Mouse (Mus musculus) neural tube, embryonic 13.5 days (tissue): ENCODE measurements around the gene Sh2b2. TPM values are rescaled to one million over a fixed set of nuclear protein-coding genes. Genes with fewer than 3 reads are reported as not detected.
"Not testable (repeated sequence)": the region's sequence is repeated elsewhere in the genome, so short reads cannot be mapped to it uniquely, and the experiment has no call there.

Experiments used
- ATAC-seq: fragments of 200-750 bp; cut with Nextera tagmentation; 2 replicates; pipeline ENCODE4 v1.8.0; 2017; ENCODE audit warnings: low read depth, mild to moderate bottlenecking, moderate TSS enrichment, moderate library complexity
- H3K27ac ChIP-seq: fragments of 300-500 bp; sonication (generic); replicated peaks from 2 replicates; pipeline ENCODE4 v1.5.1; 2015; ENCODE audit warnings: moderate library complexity, mild to moderate bottlenecking, inconsistent platforms
- H3K27me3 ChIP-seq: fragments of 300-500 bp; sonication (generic); 2 replicates; pipeline ENCODE4 v1.6.1; 2015; ENCODE audit warnings: mild to moderate bottlenecking, inconsistent platforms
- H3K36me3 ChIP-seq: fragments of 300-500 bp; sonication (generic); 2 replicates; pipeline ENCODE4 v1.6.1; 2015; ENCODE audit warnings: mild to moderate bottlenecking, inconsistent platforms
- H3K4me1 ChIP-seq: fragments of 300-500 bp; sonication (generic); replicated peaks from 2 replicates; pipeline ENCODE4 v1.6.1; 2015; ENCODE audit warnings: inconsistent platforms
- H3K4me2 ChIP-seq: fragments of 300-500 bp; sonication (generic); 2 replicates; pipeline ENCODE4 v1.6.1; 2015; ENCODE audit warnings: inconsistent platforms, mild to moderate bottlenecking, moderate library complexity
- H3K4me3 ChIP-seq: fragments of 300-500 bp; sonication (generic); 2 replicates; pipeline ENCODE4 v1.5.1; 2015; ENCODE audit warnings: mild to moderate bottlenecking, inconsistent platforms
- H3K9ac ChIP-seq: fragments of 300-500 bp; sonication (generic); 2 replicates; pipeline ENCODE4 v1.6.1; 2015; ENCODE audit warnings: moderate library complexity, mild to moderate bottlenecking, inconsistent platforms
- H3K9me3 ChIP-seq: fragments of 300-500 bp; sonication (generic); 2 replicates; pipeline ENCODE4 v1.6.1; 2016; ENCODE audit warnings: inconsistent platforms
- WGBS: fragments of 180-500 bp; shearing (Covaris S2); methylation state at CpG from one replicate; pipeline ENCODE4 v1.1.7; 2015; 5-methylcytosine and 5-hydroxymethylcytosine counted together
- polyA plus RNA-seq: library from polyadenylated mRNA; unstranded; fragments of >200 nt; fragmentation: Nextera tagmentation; extraction: Ambion mirVana; gene quantifications from 2 replicates; pipeline ENCODE4 v1.2.1, GENCODE M21; 2015

Sh2b2 gene
- polyA plus RNA-seq, 1 experiment from 2014 or later, result 26.4 TPM

GRCm38 (mm10) chr5:136236611-136237010 lies 9.7 kb downstream of the Sh2b2 start:
- no peak for ATAC-seq
- H3K9ac ChIP-seq, result 0 out of 2 replicates have a peak overlapping the region, but pooled peaks have one; percentile 22

GRCm38 (mm10) chr5:136230348-136231035 lies 15.9 kb downstream of the Sh2b2 start:
- ATAC-seq, result no peak

More at GRCm38 (mm10) chr5:136236611-136237010, 9.7 kb downstream of the Sh2b2 start:
- H3K27ac ChIP-seq, result 0 out of 2 replicates have a peak overlapping the region, but pooled peaks have one; percentile 18
- H3K9me3 ChIP-seq, result no peaks in the 10 kb centered on the region
- H3K4me3 ChIP-seq, result no peak overlapping the region
- peaks cover 6% of the 10 kb centered on the region for H3K36me3 ChIP-seq
- 75% methylated on average over 5 of the region's 5 CpGs for WGBS
- H3K4me1 ChIP-seq, result peaks cover 72% of the 10 kb centered on the region
- H3K4me2 ChIP-seq, result no peak overlapping the region
- H3K27me3 ChIP-seq, result no peaks in the 10 kb centered on the region; the same call in 1 of the 2 replicates

GRCm38 (mm10) chr5:136226246-136226876 lies 20.0 kb downstream of the Sh2b2 start:
- no peak overlapping the region for H3K27ac ChIP-seq
- peaks cover 10% of the 10 kb centered on the region for H3K4me1 ChIP-seq
- H3K9me3 ChIP-seq, result no peaks in the 10 kb centered on the region
- no peak overlapping the region for H3K9ac ChIP-seq
- H3K27me3 ChIP-seq, result no peaks in the 10 kb centered on the region
- 86% methylated on average over 7 of the region's 7 CpGs for WGBS
- ATAC-seq, result no peak
- H3K36me3 ChIP-seq, result peaks cover 86% of the 10 kb centered on the region
- no peak overlapping the region for H3K4me2 ChIP-seq
- no peak overlapping the region for H3K4me3 ChIP-seq

More at GRCm38 (mm10) chr5:136230348-136231035, 15.9 kb downstream of the Sh2b2 start:
- H3K27ac ChIP-seq, result peak overlapping the region; percentile 11; the same call in 1 of the 2 replicates
- no peak overlapping the region for H3K9ac ChIP-seq
- no peak overlapping the region for H3K4me3 ChIP-seq
- H3K36me3 ChIP-seq, result peaks cover 55% of the 10 kb centered on the region
- peaks cover 34% of the 10 kb centered on the region for H3K4me1 ChIP-seq
- H3K9me3 ChIP-seq, result no peaks in the 10 kb centered on the region
- no peak overlapping the region for H3K4me2 ChIP-seq
- WGBS, result 53% methylated on average over 4 of the region's 4 CpGs
- no peaks in the 10 kb centered on the region; the same call in 1 of the 2 replicates for H3K27me3 ChIP-seq

- H3K4me1 ChIP-seq, result no peaks in the 10 kb centered on the region
- no peak overlapping the region for H3K4me2 ChIP-seq
- H3K9me3 ChIP-seq, result no peaks in the 10 kb centered on the region
- H3K27me3 ChIP-seq, result no peaks in the 10 kb centered on the region
- no peak overlapping the region for H3K27ac ChIP-seq
- no peak overlapping the region for H3K4me3 ChIP-seq
- no peak overlapping the region for H3K9ac ChIP-seq
- no peak for ATAC-seq
- whole genome bisulfite sequencing, result 84% methylated on average over 12 of the region's 12 CpGs
- H3K36me3 ChIP-seq, result peaks cover 56% of the 10 kb centered on the region
These were observed 27.8 kb downstream of the Sh2b2 start for GRCm38 (mm10) chr5:136218585-136218984.

GRCm38 (mm10) chr5:136217932-136218381 lies 28.4 kb downstream of the Sh2b2 start:
- no peak overlapping the region for H3K4me3 ChIP-seq
- H3K4me1 ChIP-seq, result no peaks in the 10 kb centered on the region
- no peak for ATAC-seq
- no peak overlapping the region for H3K4me2 ChIP-seq
- no peak overlapping the region for H3K9ac ChIP-seq
- H3K27ac ChIP-seq, result no peak overlapping the region
- WGBS, result 77% methylated on average over 4 of the region's 4 CpGs
- no peaks in the 10 kb centered on the region for H3K27me3 ChIP-seq
- H3K36me3 ChIP-seq, result peaks cover 50% of the 10 kb centered on the region
- no peaks in the 10 kb centered on the region for H3K9me3 ChIP-seq

GRCm38 (mm10) chr5:136217004-136217665 lies 29.2 kb downstream of the Sh2b2 start:
- Histone ChIP-seq H3K36me3 (peaks cover 43% of the 10 kb centered on the region), H3K4me3 (no peak overlapping the region), H3K27me3 (no peaks in the 10 kb centered on the region), H3K4me2 (no peak overlapping the region), H3K9ac (no peak overlapping the region), H3K27ac (0 out of 2 replicates have a peak overlapping the region, but pooled peaks have one; percentile 9), H3K9me3 (no peaks in the 10 kb centered on the region), H3K4me1 (no peaks in the 10 kb centered on the region)
- 84% methylated on average over 18 of the region's 18 CpGs for WGBS
- no peak for ATAC-seq

- Histone ChIP-seq H3K27ac (no peak overlapping the region), H3K36me3 (peaks cover 32% of the 10 kb centered on the region), H3K4me3 (no peak overlapping the region), H3K4me1 (no peaks in the 10 kb centered on the region), H3K4me2 (no peak overlapping the region), H3K9ac (no peak overlapping the region), H3K27me3 (no peaks in the 10 kb centered on the region), H3K9me3 (no peaks in the 10 kb centered on the region)
- 61% methylated on average over 5 of the region's 5 CpGs for WGBS
- peak; percentile 44; the same call in 1 of the 2 replicates for ATAC-seq
These were observed 30.4 kb downstream of the Sh2b2 start for GRCm38 (mm10) chr5:136215958-136216357.

GRCm38 (mm10) chr5:136215211-136215610 lies 31.1 kb downstream of the Sh2b2 start:
- no peaks in the 10 kb centered on the region for H3K4me1 ChIP-seq
- no peak overlapping the region for H3K4me3 ChIP-seq
- WGBS, result 86% methylated on average over 3 of the region's 3 CpGs
- H3K27ac ChIP-seq, result no peak overlapping the region
- H3K36me3 ChIP-seq, result peaks cover 24% of the 10 kb centered on the region
- no peak overlapping the region for H3K4me2 ChIP-seq
- no peaks in the 10 kb centered on the region for H3K9me3 ChIP-seq
- no peak for ATAC-seq
- no peaks in the 10 kb centered on the region for H3K27me3 ChIP-seq
- no peak overlapping the region for H3K9ac ChIP-seq

GRCm38 (mm10) chr5:136213716-136214115 lies 32.6 kb downstream of the Sh2b2 start:
- H3K4me2 ChIP-seq, result no peak overlapping the region
- no peaks in the 10 kb centered on the region for H3K27me3 ChIP-seq
- H3K4me1 ChIP-seq, result no peaks in the 10 kb centered on the region
- H3K4me3 ChIP-seq, result no peak overlapping the region
- no peak overlapping the region for H3K9ac ChIP-seq
- H3K36me3 ChIP-seq, result peaks cover 9% of the 10 kb centered on the region
- WGBS, result 84% methylated on average over 5 of the region's 5 CpGs
- no peaks in the 10 kb centered on the region for H3K9me3 ChIP-seq
- ATAC-seq, result no peak
- no peak overlapping the region for H3K27ac ChIP-seq

GRCm38 (mm10) chr5:136212716-136213115 lies 33.6 kb downstream of the Sh2b2 start:
- H3K4me3 ChIP-seq, result no peak overlapping the region
- H3K9me3 ChIP-seq, result no peaks in the 10 kb centered on the region
- H3K9ac ChIP-seq, result no peak overlapping the region
- H3K27ac ChIP-seq, result no peak overlapping the region
- H3K4me2 ChIP-seq, result no peak overlapping the region
- H3K27me3 ChIP-seq, result no peaks in the 10 kb centered on the region
- ATAC-seq, result no peak
- no peaks in the 10 kb centered on the region for H3K36me3 ChIP-seq
- H3K4me1 ChIP-seq, result no peaks in the 10 kb centered on the region
- WGBS, result 94% methylated on average over 11 of the region's 11 CpGs

GRCm38 (mm10) chr5:136211341-136212102 lies 34.8 kb downstream of the Sh2b2 start:
- not testable (repeated sequence) for H3K4me1 ChIP-seq, ATAC-seq, H3K27ac ChIP-seq, H3K4me2 ChIP-seq, H3K9me3 ChIP-seq, H3K9ac ChIP-seq, H3K27me3 ChIP-seq, H3K4me3 ChIP-seq, H3K36me3 ChIP-seq
- 91% methylated on average over 14 of the region's 14 CpGs for WGBS
